Mouse (Mus musculus): ENCODE data around the gene Gpr68.

The Gpr68 gene

DNA sequence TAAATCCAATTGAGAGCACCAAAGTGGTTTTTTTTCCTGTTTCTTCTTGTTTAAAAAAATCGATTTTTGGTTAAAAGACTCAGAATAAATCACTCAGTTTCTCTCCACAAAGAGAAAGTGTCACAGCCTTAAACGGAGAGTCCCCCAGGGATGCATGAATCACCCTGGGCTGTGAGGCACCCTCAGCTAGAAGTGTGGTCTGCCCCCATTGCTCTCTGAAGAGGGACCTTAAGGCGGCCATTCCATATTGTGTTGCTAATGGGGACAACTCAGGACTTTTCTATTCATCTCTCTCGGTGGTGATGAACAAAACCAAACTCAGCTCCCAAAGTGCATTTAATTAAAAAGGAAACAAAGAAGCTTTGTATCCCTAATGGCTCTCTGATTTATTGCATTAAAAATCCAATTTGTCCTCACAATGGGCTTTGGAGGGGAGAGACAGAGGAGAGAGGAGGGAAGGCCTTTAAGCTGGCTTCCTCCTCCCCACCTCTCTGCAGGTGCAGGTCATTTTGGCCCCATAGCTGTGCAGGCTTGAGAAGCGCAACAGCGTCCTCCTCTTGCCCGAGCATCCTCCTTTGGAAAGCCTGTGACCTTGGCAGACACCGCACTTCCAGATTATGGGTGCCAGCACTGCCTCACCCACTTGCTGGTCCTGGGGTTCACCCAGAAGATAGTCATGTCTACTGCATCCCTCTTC lies 76.2 kb downstream of the Gpr68 start:
- in situ Hi-C loops (cut with MseI, MboI), result no loop called here

DNA sequence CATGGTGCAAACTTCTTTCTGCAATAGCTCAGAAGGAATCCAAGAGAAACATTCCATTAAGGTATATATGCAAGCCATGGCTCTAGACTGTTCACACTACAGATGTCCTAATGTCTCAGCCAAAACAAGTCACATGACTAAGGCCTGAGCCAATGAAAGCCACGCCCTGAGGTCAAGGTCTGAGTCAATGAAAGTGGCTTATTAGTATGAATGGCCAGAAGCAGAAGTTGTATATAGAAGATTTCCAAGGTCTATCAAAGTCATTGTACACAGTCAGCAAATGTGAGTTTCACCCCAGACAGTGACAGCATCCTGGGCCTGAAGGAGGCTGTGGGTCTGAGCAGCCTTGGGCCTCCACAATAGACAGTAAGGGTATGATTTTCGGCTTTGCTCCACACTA lies 77.0 kb downstream of the Gpr68 start:
- in situ Hi-C loops (cut with MseI, MboI), result no loop called here
